ENCODE assay signal across 19 mouse cellular contexts in the genomic region with DNA sequence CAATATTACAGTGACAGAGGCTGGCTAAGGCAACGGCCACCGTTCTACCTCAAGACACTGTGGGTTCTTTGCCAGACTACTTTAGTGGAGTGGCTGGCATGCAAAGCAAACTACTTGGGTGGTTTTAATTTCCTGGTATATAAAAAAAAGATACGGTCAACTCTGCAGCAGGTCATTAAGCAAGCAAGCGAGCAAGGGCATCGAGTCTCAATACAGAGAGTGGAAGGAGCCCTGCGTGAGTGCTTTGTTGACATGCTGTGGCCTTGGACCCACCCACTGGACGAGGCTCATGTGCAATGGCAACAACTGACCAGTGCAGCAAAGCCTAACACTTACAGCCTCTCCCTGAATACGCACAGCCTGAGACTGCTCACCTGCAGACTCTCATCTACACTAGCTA. TPM values are rescaled to one million over a fixed set of nuclear protein-coding genes. Genes with fewer than 3 reads are reported as not detected.
DNase-seq lines count a peak whose midpoint lies in the region; ATAC-seq and TF ChIP-seq lines count a peak whose summit lies in the region.
"Had no signal": no experiment of that assay in that cellular context is flagged by ENCODE, and none has a peak within 500 bp of the region (broad histone marks: within the 10 kb centered on the region; RNA-seq: fewer than 3 reads in every experiment).

No protein-coding gene starts in this region.

- no peak overlapping the region for H3K4me2 ChIP-seq in kidney, embryonic 14.5 days (replicated peaks; ENCODE audit: low read depth, low read length)
- H3K4me2 ChIP-seq in kidney, postnatal 0 days (ENCODE audit: low read length), result no peak overlapping the region
- no peak overlapping the region for H3K4me2 ChIP-seq in liver, postnatal 0 days (ENCODE audit: low read depth, low read length)
- H3K4me2 ChIP-seq: forebrain, embryonic 12.5 days; heart, embryonic 11.5 days; hindbrain, embryonic 12.5 days; limb, embryonic 13.5 days; midbrain, embryonic 13.5 days; neural tube, embryonic 13.5 days had no signal

- peak overlapping the region; percentile 34; the same call in 1 of the 2 replicates for H3K27ac ChIP-seq in kidney, embryonic 14.5 days (ENCODE audit: low read depth, low read length)
- H3K27ac ChIP-seq in kidney, postnatal 0 days, result peak overlapping the region; percentile 11; the same call in 1 of the 2 replicates
- no peak overlapping the region for H3K27ac ChIP-seq in liver, postnatal 0 days (ENCODE audit: low read depth)
- H3K27ac ChIP-seq: forebrain, embryonic 12.5 days; gastrocnemius, adult 2 months; hindbrain, embryonic 12.5 days; limb, embryonic 13.5 days; macrophage; midbrain, embryonic 13.5 days had no signal

- TF ChIP-seq EP300 in liver, postnatal 0 days (IDR thresholded peaks at IDR 0.05; ENCODE audit: low read depth), result no peak

- no peak for DNase-seq in kidney, postnatal 10 days
- peak; percentile 64 for DNase-seq in kidney, postnatal 0 days (ENCODE audit: low spot score)
- no peak for DNase-seq in liver, postnatal 0 days
- DNase-seq in lung, postnatal 14 days, result peak; percentile 32
- DNase-seq in gastrocnemius, postnatal 10 days, result no peak
- DNase-seq in B cell, adult 2 months, result no peak
- DNase-seq: cerebellum, adult 9-11 months; gastrocnemius, adult 2 months; heart, postnatal 10 days; thymus, postnatal 36 days had no signal

- no peaks in the 10 kb centered on the region for H3K9me3 ChIP-seq in kidney, embryonic 14.5 days (ENCODE audit: control insufficient read depth, low read length)
- no peaks in the 10 kb centered on the region for H3K9me3 ChIP-seq in kidney, postnatal 0 days (replicated peaks; ENCODE audit: low read length)
- no peaks in the 10 kb centered on the region for H3K9me3 ChIP-seq in liver, postnatal 0 days (ENCODE audit: low read length)
- H3K9me3 ChIP-seq: forebrain, embryonic 12.5 days; hindbrain, embryonic 12.5 days; limb, embryonic 13.5 days; midbrain, embryonic 13.5 days; neural tube, embryonic 13.5 days had no signal

- H3K9ac ChIP-seq in kidney, embryonic 14.5 days (ENCODE audit: low read depth, low read length), result no peak overlapping the region
- no peak overlapping the region for H3K9ac ChIP-seq in kidney, postnatal 0 days (ENCODE audit: low read depth, low read length)
- no peak overlapping the region for H3K9ac ChIP-seq in liver, postnatal 0 days (replicated peaks)
- H3K9ac ChIP-seq: forebrain, embryonic 12.5 days; hindbrain, embryonic 12.5 days; limb, embryonic 13.5 days; midbrain, embryonic 13.5 days; neural tube, embryonic 13.5 days had no signal

- peaks cover 36% of the 10 kb centered on the region for H3K4me1 ChIP-seq in kidney, embryonic 14.5 days (ENCODE audit: control insufficient read depth, insufficient read depth, low read length)
- H3K4me1 ChIP-seq in kidney, postnatal 0 days (replicated peaks; ENCODE audit: insufficient read depth, low read length), result peaks cover 26% of the 10 kb centered on the region
- H3K4me1 ChIP-seq in liver, postnatal 0 days (ENCODE audit: insufficient read depth), result peaks cover 2% of the 10 kb centered on the region; the same call in 1 of the 2 replicates

- no peak for TF ChIP-seq CTCF in kidney, postnatal 0 days (IDR thresholded peaks at IDR 0.05; ENCODE audit: low read depth)
- no peak for TF ChIP-seq CTCF in liver, postnatal 0 days (IDR thresholded peaks at IDR 0.05; ENCODE audit: low read depth)

- peak; percentile 48 for ATAC-seq in kidney, embryonic 14.5 days (ENCODE audit: low FRiP score, low TSS enrichment)
- no peak for ATAC-seq in kidney, postnatal 0 days (replicated peaks; ENCODE audit: low FRiP score, low read depth)
- peak; percentile 45; the same call in 1 of the 2 replicates for ATAC-seq in liver, postnatal 0 days
- ATAC-seq: inflammation-experienced regulatory T-cells, adult 6 months; midbrain, embryonic 13.5 days had no signal

- H3K4me3 ChIP-seq in kidney, embryonic 14.5 days (ENCODE audit: low read length), result no peak overlapping the region
- H3K4me3 ChIP-seq in kidney, postnatal 0 days (replicated peaks; ENCODE audit: low read depth, low read length), result no peak overlapping the region
- H3K4me3 ChIP-seq in liver, postnatal 0 days (ENCODE audit: low read depth, low read length), result no peak overlapping the region
- H3K4me3 ChIP-seq: forebrain, embryonic 12.5 days; gastrocnemius, adult 2 months; hindbrain, embryonic 12.5 days; limb, embryonic 13.5 days; midbrain, embryonic 13.5 days; neural tube, embryonic 13.5 days had no signal

- H3K27me3 ChIP-seq in kidney, embryonic 14.5 days (ENCODE audit: control insufficient read depth, insufficient read depth, low read length), result no peaks in the 10 kb centered on the region
- no peaks in the 10 kb centered on the region for H3K27me3 ChIP-seq in kidney, postnatal 0 days (ENCODE audit: insufficient read depth, low read length)
- H3K27me3 ChIP-seq in liver, postnatal 0 days (ENCODE audit: insufficient read depth, low read length), result no peaks in the 10 kb centered on the region
- H3K27me3 ChIP-seq: forebrain, embryonic 12.5 days; hindbrain, embryonic 12.5 days; limb, embryonic 13.5 days; midbrain, embryonic 13.5 days; neural tube, embryonic 13.5 days had no signal

- 41% methylated on average over 8 of the region's 8 CpGs for WGBS in kidney, embryonic 14.5 days
- 43% methylated on average over 8 of the region's 8 CpGs for WGBS in kidney, postnatal 0 days
- WGBS in liver, postnatal 0 days (ENCODE audit: insufficient replicate concordance), result 64% methylated on average over 8 of the region's 8 CpGs

- H3K36me3 ChIP-seq in kidney, embryonic 14.5 days (ENCODE audit: control insufficient read depth, insufficient read depth, low read length), result peaks cover 4% of the 10 kb centered on the region; the same call in 1 of the 2 replicates
- no peaks in the 10 kb centered on the region for H3K36me3 ChIP-seq in kidney, postnatal 0 days (ENCODE audit: insufficient read depth, low read length)
- H3K36me3 ChIP-seq in liver, postnatal 0 days (replicated peaks; ENCODE audit: insufficient read depth, low read length), result peaks cover 6% of the 10 kb centered on the region; the same call in 1 of the 2 replicates

RNA-seq across cellular contexts. Expression of a gene that starts 27.0 kb away (rescaled TPM):
- polyA plus RNA-seq in kidney, embryonic 14.5 days (2014; fragmentation: Nextera tagmentation; extraction: Ambion mirVana), result 44.7 and 46.7 TPM in 2 replicates
- 79.5 and 81.3 TPM in 2 replicates for polyA plus RNA-seq in kidney, postnatal 0 days (2015; fragmentation: Nextera tagmentation; extraction: Ambion mirVana)
- polyA plus RNA-seq in liver, postnatal 0 days (2015; fragmentation: Nextera tagmentation; extraction: Ambion mirVana), result 33.2 and 37.4 TPM in 2 replicates
- total RNA-seq in gastrocnemius, postnatal 10 days (2021), result 10 to 100 TPM; 47.7 to 50.8 TPM

Comparison
In these comparisons a context has a peak if more than half of its experiments do, and no peak if none do; other contexts are left out.
1. DNase-seq: peak in kidney, postnatal 0 days (single experiment) and lung, postnatal 14 days (single experiment); none in kidney, postnatal 10 days (single experiment), liver, postnatal 0 days (single experiment), gastrocnemius, postnatal 10 days (single experiment) and B cell, adult 2 months (0 of 2).